8 mouse cellular contexts compared by ENCODE assay signal in the genomic region with DNA sequence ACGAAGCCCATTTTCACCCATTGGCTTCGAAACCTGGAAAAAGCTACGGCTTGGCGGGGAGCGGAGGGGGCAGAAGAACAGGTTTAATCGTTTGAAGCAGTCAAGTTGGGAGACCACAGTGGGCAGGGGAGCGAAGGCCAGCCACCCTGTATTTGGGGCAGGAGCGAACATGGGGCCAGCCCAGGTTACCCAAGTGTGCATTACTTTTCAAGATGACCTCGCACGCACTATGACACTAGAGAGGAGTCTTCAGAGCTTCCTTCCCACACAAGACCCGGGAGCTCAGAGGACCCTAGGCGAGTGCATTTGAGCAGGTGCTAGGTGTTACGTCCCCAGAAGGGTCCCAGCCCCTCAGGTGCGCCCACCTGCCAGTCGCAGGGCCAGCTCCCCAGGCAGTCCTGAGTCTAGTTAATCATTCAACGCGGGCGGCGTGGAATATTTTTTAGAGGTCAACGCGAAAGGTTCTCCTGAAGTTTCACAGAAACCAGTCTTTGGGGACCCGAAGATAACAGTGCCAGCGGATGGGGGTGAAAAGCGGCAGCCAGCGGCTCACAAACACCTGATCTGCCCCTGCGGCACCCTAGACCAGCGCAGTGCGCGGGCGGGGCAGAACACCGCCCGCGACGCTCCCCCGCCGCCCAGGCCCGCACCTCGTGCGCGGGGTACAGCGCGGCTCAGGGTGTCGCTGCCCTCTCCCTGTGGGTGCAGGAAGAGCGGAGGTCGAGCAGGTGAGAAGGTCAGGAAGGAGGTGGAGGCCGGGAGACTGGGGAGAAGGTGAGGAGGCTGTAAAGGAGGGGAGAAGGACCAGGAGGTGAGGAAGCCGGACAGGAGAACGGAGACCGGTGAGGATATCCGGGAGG. TPM values are rescaled to one million over a fixed set of nuclear protein-coding genes. Genes with fewer than 3 reads are reported as not detected.
DNase-seq lines count a peak whose midpoint lies in the region; ATAC-seq and TF ChIP-seq lines count a peak whose summit lies in the region.

No protein-coding gene starts in this region.

- H3K4me1 ChIP-seq in G1E (ENCODE audit: insufficient read depth, low read depth, low read length), result peaks cover 58% of the 10 kb centered on the region
- peaks cover 27% of the 10 kb centered on the region for H3K4me1 ChIP-seq in forebrain, embryonic 13.5 days
- peaks cover 15% of the 10 kb centered on the region for H3K4me1 ChIP-seq in kidney, embryonic 14.5 days (ENCODE audit: control insufficient read depth, insufficient read depth, low read length)
- H3K4me1 ChIP-seq in megakaryocyte, embryonic 14.5 days, result peaks cover 68% of the 10 kb centered on the region
- H3K4me1 ChIP-seq in stomach, embryonic 16.5 days (ENCODE audit: control insufficient read depth, insufficient read depth, low read length), result peaks cover 13% of the 10 kb centered on the region

- peak overlapping the region; percentile 89 for H3K27ac ChIP-seq in gastrocnemius, adult 2 months
- H3K27ac ChIP-seq in forebrain, embryonic 13.5 days, result no peak overlapping the region
- H3K27ac ChIP-seq in kidney, embryonic 14.5 days (ENCODE audit: low read depth, low read length), result peak overlapping the region; percentile 2; the same call in 1 of the 2 replicates
- H3K27ac ChIP-seq in stomach, embryonic 16.5 days (ENCODE audit: low read length), result peak overlapping the region; percentile 95

- intact Hi-C loops in gastrocnemius, adult 2 months (cut with DNase I), result no loop called here

- WGBS in forebrain, embryonic 13.5 days, result 2% methylated on average over 50 of the region's 50 CpGs
- WGBS in kidney, embryonic 14.5 days, result 2% methylated on average over 50 of the region's 50 CpGs
- 4% methylated on average over 50 of the region's 50 CpGs for WGBS in stomach, embryonic 16.5 days

- peaks cover 5% of the 10 kb centered on the region for H3K27me3 ChIP-seq in G1E (ENCODE audit: insufficient read depth, low read length)
- H3K27me3 ChIP-seq in forebrain, embryonic 13.5 days, result peaks cover 67% of the 10 kb centered on the region
- peaks cover 14% of the 10 kb centered on the region; the same call in 1 of the 2 replicates for H3K27me3 ChIP-seq in kidney, embryonic 14.5 days (ENCODE audit: control insufficient read depth, insufficient read depth, low read length)
- peaks cover 2% of the 10 kb centered on the region for H3K27me3 ChIP-seq in megakaryocyte, embryonic 14.5 days (replicated peaks)
- no peaks in the 10 kb centered on the region for H3K27me3 ChIP-seq in stomach, embryonic 16.5 days (ENCODE audit: control insufficient read depth, insufficient read depth, low read length)

- TF ChIP-seq CTCF in gastrocnemius, adult 2 months (IDR thresholded peaks at IDR 0.05), result no peak
- TF ChIP-seq CTCF in G1E (IDR thresholded peaks at IDR 0.05; ENCODE audit: low read depth, low read length), result no peak

- H3K36me3 ChIP-seq in G1E (replicated peaks), result peaks cover 19% of the 10 kb centered on the region
- no peaks in the 10 kb centered on the region for H3K36me3 ChIP-seq in forebrain, embryonic 13.5 days (ENCODE audit: poor library complexity, severe bottlenecking)
- no peaks in the 10 kb centered on the region for H3K36me3 ChIP-seq in kidney, embryonic 14.5 days (ENCODE audit: control insufficient read depth, insufficient read depth, low read length)
- peaks cover 26% of the 10 kb centered on the region for H3K36me3 ChIP-seq in megakaryocyte, embryonic 14.5 days (replicated peaks; ENCODE audit: low read length)
- H3K36me3 ChIP-seq in stomach, embryonic 16.5 days (ENCODE audit: control insufficient read depth, insufficient read depth, low read length), result no peaks in the 10 kb centered on the region

- DNase-seq in gastrocnemius, adult 2 months, result peak; percentile 36
- DNase-seq in gastrocnemius, adult 18-20 months (ENCODE audit: low spot score), result no peak
- DNase-seq in G1E (ENCODE audit: low spot score), result peak; percentile 45
- no peak for DNase-seq in adipocyte (ENCODE audit: low spot score)

- H3K4me3 ChIP-seq in gastrocnemius, adult 2 months, result peak overlapping the region; percentile 97
- H3K4me3 ChIP-seq in G1E (ENCODE audit: low read depth, low read length), result peak overlapping the region; percentile 87
- H3K4me3 ChIP-seq in forebrain, embryonic 13.5 days, result peak overlapping the region; percentile 71
- H3K4me3 ChIP-seq in kidney, embryonic 14.5 days (ENCODE audit: low read length), result peak overlapping the region; percentile 77
- peak overlapping the region; percentile 99 for H3K4me3 ChIP-seq in megakaryocyte, embryonic 14.5 days (replicated peaks)
- peak overlapping the region; percentile 79 for H3K4me3 ChIP-seq in stomach, embryonic 16.5 days (replicated peaks; ENCODE audit: low read length)

- no peaks in the 10 kb centered on the region for H3K9me3 ChIP-seq in G1E (replicated peaks)
- no peaks in the 10 kb centered on the region for H3K9me3 ChIP-seq in forebrain, embryonic 13.5 days (replicated peaks)
- no peaks in the 10 kb centered on the region for H3K9me3 ChIP-seq in kidney, embryonic 14.5 days (ENCODE audit: control insufficient read depth, low read length)
- no peaks in the 10 kb centered on the region for H3K9me3 ChIP-seq in megakaryocyte, embryonic 14.5 days
- no peaks in the 10 kb centered on the region for H3K9me3 ChIP-seq in stomach, embryonic 16.5 days (replicated peaks; ENCODE audit: control insufficient read depth, low read length)

- no peak for ATAC-seq in G1E (ENCODE audit: extremely low read depth, insufficient number of reproducible peaks, low FRiP score, poor library complexity, severe bottlenecking)
- ATAC-seq in forebrain, embryonic 13.5 days, result peak; percentile 56
- peak; percentile 12 for ATAC-seq in kidney, embryonic 14.5 days (ENCODE audit: low FRiP score, low TSS enrichment)
- ATAC-seq in stomach, embryonic 16.5 days (ENCODE audit: insufficient read depth, low FRiP score), result peak; percentile 39; the same call in 1 of the 2 replicates

- H3K9ac ChIP-seq in forebrain, embryonic 13.5 days, result peak overlapping the region; percentile 66
- peak overlapping the region; percentile 74 for H3K9ac ChIP-seq in kidney, embryonic 14.5 days (ENCODE audit: low read depth, low read length)
- peak overlapping the region; percentile 87 for H3K9ac ChIP-seq in stomach, embryonic 16.5 days (ENCODE audit: low read length)

- H3K4me2 ChIP-seq in forebrain, embryonic 13.5 days, result peak overlapping the region; percentile 97
- H3K4me2 ChIP-seq in kidney, embryonic 14.5 days (replicated peaks; ENCODE audit: low read depth, low read length), result peak overlapping the region; percentile 95
- H3K4me2 ChIP-seq in stomach, embryonic 16.5 days (ENCODE audit: low read depth, low read length), result peak overlapping the region; percentile 97

RNA-seq across cellular contexts. Expression of gene B3gnt2, which starts 2.1 kb away (rescaled TPM):
- 1 to 10 TPM; 1.6 to 2.1 TPM for total RNA-seq in gastrocnemius, adult 2 months (2021)
- total RNA-seq in gastrocnemius, adult 18-20 months (2021), result 1 to 10 TPM; 1.0 to 2.2 TPM
- total RNA-seq in G1E (2014; fragmentation: Nextera tagmentation) (57.9 and 65.7 TPM in 2 replicates), G1E (2017) (26.3 and 43.4 TPM in 2 replicates)
- polyA plus RNA-seq in G1E (2012), result 8.8 and 11.5 TPM in 2 replicates
- 2.0 and 2.2 TPM in 2 replicates for polyA plus RNA-seq in forebrain, embryonic 13.5 days (2015; fragmentation: Nextera tagmentation; extraction: Ambion mirVana)
- polyA plus RNA-seq in kidney, embryonic 14.5 days (2014; fragmentation: Nextera tagmentation; extraction: Ambion mirVana), result 4.6 and 9.1 TPM in 2 replicates
- polyA plus RNA-seq in megakaryocyte, embryonic 14.5 days (2012; ENCODE audit: insufficient read depth, low replicate concordance), result 6.1 TPM in 1 of 2 replicates, not detected in the other
- polyA plus RNA-seq in stomach, embryonic 16.5 days (2015; fragmentation: Nextera tagmentation; extraction: Ambion mirVana), result 12.7 and 12.9 TPM in 2 replicates

Comparison
In these comparisons a context has a peak if more than half of its experiments do, and no peak if none do; other contexts are left out.
1. DNase-seq: peak in gastrocnemius, adult 2 months (single experiment) and G1E (single experiment); none in gastrocnemius, adult 18-20 months (single experiment) and adipocyte (single experiment).
2. Peak in every context shown above with its lines, with median percentiles within 50 percentile points of each other: H3K4me3 ChIP-seq, H3K4me2 ChIP-seq and H3K9ac ChIP-seq.